Mouse (Mus musculus) thymus, adult 2 months (tissue): ENCODE results near the gene Kcnk2.

Experiments
- CTCF ChIP-seq: fragments of 200-500 bp; IDR thresholded peaks from 2 replicates; pipeline ENCODE4 v1.5.1; 2012; ENCODE audit warnings: mild to moderate bottlenecking, control low read depth, low read length, moderate library complexity, borderline replicate concordance; ENCODE audit not compliant: control insufficient read depth, poor library complexity, insufficient read depth; ENCODE audit errors: extremely low read depth
- POLR2A ChIP-seq: fragments of 200-500 bp; IDR thresholded peaks from 2 replicates; pipeline ENCODE4 v1.6.1; 2012; ENCODE audit warnings: mild to moderate bottlenecking, low read length, control low read depth, moderate library complexity; ENCODE audit not compliant: control insufficient read depth, poor library complexity, insufficient read depth; ENCODE audit errors: extremely low read depth

DNA sequence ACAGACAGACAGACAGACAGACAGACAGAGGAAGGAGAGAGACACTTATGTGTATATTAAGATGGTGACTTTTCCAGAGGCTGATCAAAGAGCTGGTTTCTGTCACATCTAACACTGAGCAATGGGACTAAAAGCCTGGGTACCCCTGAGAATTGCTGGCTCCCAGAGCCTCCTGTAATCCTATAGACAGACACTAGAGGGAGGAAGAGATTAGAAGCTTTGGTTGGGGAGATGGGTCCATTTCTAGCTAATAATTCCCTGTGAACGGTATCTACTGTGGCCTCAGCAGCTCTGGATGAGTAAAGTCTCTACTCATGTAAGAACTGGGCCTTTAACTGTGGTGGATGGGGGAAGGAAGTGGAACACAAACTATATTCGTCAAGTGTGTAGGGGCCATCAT is 86.2 kb downstream of the Kcnk2 start:
- TF ChIP-seq POLR2A (no peak), CTCF (no peak)
